Mouse (Mus musculus): Measurements from ENCODE around the gene Prph. TPM values are rescaled to one million over a fixed set of nuclear protein-coding genes. Genes with fewer than 3 reads are reported as not detected.

The Prph gene
- polyA plus RNA-seq, 1 experiment from 2014 or later = 1.2 TPM

DNA sequence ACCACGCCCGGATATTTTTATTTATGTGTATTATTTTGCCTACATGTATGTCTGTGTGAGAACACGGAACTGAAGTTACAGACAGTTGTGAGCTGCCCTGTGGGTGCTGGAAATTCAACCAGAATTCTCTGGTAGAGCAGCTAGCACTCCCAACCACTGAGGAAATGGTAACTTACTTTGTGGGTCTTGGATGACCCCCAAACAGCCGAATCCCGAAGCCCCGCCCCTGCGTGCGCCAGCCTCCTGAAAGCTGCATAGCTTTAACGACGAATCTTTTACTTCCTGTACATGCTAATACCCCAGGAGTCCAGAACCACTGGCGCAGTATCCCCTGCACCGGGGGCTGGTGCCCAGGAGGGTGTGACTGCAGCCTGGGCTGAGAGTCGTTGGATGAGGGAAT lies 29.6 kb upstream of the Prph start:
- Histone ChIP-seq H3K27me3 (no peaks in the 10 kb centered on the region), H3K9me3 (0 out of 2 replicates have a peak, but pooled peaks cover 4% of the 10 kb centered on the region), H3K27ac (no peak overlapping the region), H3K4me2 (replicated peaks) (no peak overlapping the region), H3K4me3 (no peak overlapping the region), H3K4me1 (peaks cover 11% of the 10 kb centered on the region), H3K36me3 (no peaks in the 10 kb centered on the region), H3K9ac (no peak overlapping the region)
- WGBS = 75% methylated on average over 13 of the region's 13 CpGs
- no peak for ATAC-seq (ENCODE audit: low FRiP score, low read depth)

DNA sequence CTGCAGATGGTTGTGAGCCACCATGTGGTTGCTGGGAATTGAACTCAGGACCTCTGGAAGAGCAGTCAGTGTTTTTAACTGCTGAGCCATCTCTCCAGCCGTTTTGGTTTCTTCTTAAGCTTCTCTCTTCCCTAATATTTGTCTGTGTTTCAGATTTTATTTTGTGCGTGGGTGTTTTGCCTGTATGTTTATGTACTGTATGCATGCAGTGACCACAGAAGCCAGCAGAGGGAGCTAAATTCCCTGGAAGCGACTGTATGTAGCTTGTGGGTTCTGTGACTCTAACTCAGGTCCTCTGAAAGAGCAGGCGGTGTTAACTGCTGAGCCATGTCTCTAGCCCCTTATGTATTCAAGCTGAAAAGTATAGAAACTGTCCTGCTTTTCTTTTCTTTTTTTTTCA lies 28.7 kb upstream of the Prph start:
- Histone ChIP-seq H3K4me3 (no peak overlapping the region), H3K4me1 (peaks cover 18% of the 10 kb centered on the region), H3K4me2 (replicated peaks) (no peak overlapping the region), H3K36me3 (no peaks in the 10 kb centered on the region), H3K27ac (no peak overlapping the region), H3K9me3 (0 out of 2 replicates have a peak, but pooled peaks cover 3% of the 10 kb centered on the region), H3K9ac (no peak overlapping the region), H3K27me3 (no peaks in the 10 kb centered on the region)
- ATAC-seq (ENCODE audit: low FRiP score, low read depth) = no peak
- WGBS = 59% methylated on average over 4 of the region's 4 CpGs

GRCm38 (mm10) chr15:99027116-99027515 lies 27.9 kb upstream of the Prph start:
- Histone ChIP-seq H3K4me2 (replicated peaks) (no peak overlapping the region), H3K36me3 (no peaks in the 10 kb centered on the region), H3K4me3 (no peak overlapping the region), H3K4me1 (peaks cover 26% of the 10 kb centered on the region), H3K9me3 (no peaks in the 10 kb centered on the region), H3K27ac (no peak overlapping the region), H3K9ac (no peak overlapping the region), H3K27me3 (no peaks in the 10 kb centered on the region)
- ATAC-seq (ENCODE audit: low FRiP score, low read depth) = no peak
- 70% methylated on average over 5 of the region's 5 CpGs for WGBS

DNA sequence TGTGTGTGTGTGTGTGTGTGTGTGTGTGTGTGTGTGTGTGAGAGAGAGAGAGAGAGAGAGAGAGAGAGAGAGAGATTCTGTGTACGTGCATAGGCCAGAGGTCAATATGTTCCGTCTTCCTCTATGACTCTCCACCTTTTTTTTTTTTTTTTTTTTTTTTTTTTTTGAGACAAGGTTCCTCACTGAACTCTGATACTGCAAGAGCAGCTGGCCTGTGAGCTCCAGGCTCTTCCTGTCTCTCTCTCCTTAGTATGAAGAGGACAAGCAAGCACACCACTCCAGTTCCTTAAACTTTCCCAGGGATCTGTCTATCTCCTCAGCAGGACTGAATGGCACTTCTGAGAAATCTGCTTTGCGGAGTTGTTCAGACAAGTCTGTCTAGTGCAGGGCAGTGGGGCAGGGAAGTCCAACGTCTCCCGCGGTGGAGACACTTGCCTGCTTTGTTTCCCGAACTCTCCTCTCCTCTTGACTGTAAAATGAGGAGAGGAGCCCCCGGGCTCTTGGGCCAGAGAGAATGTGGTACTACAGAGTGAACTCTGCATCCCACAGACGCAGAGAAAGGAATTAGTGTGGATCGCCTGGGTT lies 26.0 kb upstream of the Prph start:
- no peaks in the 10 kb centered on the region for H3K9me3 ChIP-seq
- peak overlapping the region; percentile 90 for H3K27ac ChIP-seq
- peak overlapping the region; percentile 78 for H3K4me2 ChIP-seq (replicated peaks)
- peak overlapping the region; percentile 75 for H3K9ac ChIP-seq
- peak overlapping the region; percentile 73 for H3K4me3 ChIP-seq
- no peaks in the 10 kb centered on the region for H3K36me3 ChIP-seq
- 6% methylated on average over 10 of the region's 10 CpGs for WGBS
- no peak for ATAC-seq (ENCODE audit: low FRiP score, low read depth)
- H3K4me1 ChIP-seq = peaks cover 42% of the 10 kb centered on the region
- H3K27me3 ChIP-seq = no peaks in the 10 kb centered on the region

DNA sequence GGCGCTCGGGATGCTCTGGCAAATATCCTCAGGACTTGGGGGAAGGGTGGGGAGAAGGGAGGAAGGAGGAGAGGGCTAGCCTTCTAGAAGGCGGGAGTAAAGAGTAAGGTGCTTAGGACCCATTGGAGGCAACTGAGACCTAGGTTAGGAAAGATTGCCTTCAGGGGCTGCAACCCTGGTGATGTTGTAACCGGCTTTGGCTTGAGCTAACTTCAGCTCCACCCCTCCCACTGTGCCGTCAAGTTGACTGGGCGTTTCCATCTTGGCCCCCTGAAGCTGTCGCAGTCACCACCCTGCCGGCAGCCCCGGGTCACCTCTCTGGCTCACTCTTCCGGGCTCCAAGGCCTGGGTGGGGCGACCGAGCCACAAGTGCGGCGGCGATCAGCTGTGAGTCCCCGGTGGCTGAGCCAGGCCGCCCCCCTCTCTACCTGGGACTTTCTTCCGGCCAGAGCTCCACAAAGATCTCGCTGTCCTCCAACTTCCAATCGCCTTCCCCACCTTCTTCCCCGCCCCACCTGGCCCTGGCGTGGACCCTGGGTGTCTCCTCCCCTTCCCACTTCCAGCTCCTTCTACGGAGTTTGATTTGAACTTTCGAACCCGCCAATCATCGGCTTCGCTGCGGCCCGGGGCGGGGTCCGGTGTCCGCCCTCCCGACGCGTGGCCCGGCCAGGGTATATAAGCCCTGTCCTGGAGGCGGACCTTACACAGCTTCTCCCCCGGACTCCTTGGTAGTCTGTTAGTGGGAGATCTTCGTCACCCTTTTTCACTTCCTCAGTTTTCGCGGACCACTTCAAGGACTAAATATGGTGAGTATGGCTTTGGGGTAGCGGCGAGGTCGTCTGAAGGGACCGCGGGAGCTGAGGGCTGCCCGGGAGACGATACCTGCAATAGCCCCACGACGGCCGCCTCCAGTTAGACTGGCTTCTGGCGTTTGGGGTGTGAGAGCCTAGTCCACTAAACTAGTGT lies 25.1 kb upstream of the Prph start, which contains the start of gene Tuba1c:
Gene Tuba1c (plus strand): TSS at position 273 of the 966 bp plus-strand sequence.
- H3K36me3 ChIP-seq = peaks cover 6% of the 10 kb centered on the region
- peak; percentile 97 for ATAC-seq (ENCODE audit: low FRiP score, low read depth)
- H3K4me3 ChIP-seq = peak within 1 kb of the TSS; percentile 73
- peak within 1 kb of the TSS; percentile 90 for H3K27ac ChIP-seq
- H3K27me3 ChIP-seq = no peaks in the 10 kb centered on the region
- WGBS = under 1% methylated on average over 52 of the region's 52 CpGs
- H3K9me3 ChIP-seq = no peaks in the 10 kb centered on the region
- peak within 1 kb of the TSS; percentile 78 for H3K4me2 ChIP-seq (replicated peaks)
- H3K9ac ChIP-seq = peak within 1 kb of the TSS; percentile 75
- peaks cover 42% of the 10 kb centered on the region for H3K4me1 ChIP-seq

GRCm38 (mm10) chr15:99030585-99031387 lies 24.2 kb upstream of the Prph start:
- H3K9ac ChIP-seq = peak overlapping the region; percentile 75
- H3K36me3 ChIP-seq = peaks cover 14% of the 10 kb centered on the region
- no peaks in the 10 kb centered on the region for H3K27me3 ChIP-seq
- WGBS = 9% methylated on average over 26 of the region's 26 CpGs
- peak overlapping the region; percentile 73 for H3K4me3 ChIP-seq
- H3K4me2 ChIP-seq (replicated peaks) = peak overlapping the region; percentile 78
- peaks cover 42% of the 10 kb centered on the region for H3K4me1 ChIP-seq
- H3K9me3 ChIP-seq = no peaks in the 10 kb centered on the region
- ATAC-seq (ENCODE audit: low FRiP score, low read depth) = peak; percentile 21; the same call in 1 of the 2 replicates
- peak overlapping the region; percentile 85 for H3K27ac ChIP-seq

DNA sequence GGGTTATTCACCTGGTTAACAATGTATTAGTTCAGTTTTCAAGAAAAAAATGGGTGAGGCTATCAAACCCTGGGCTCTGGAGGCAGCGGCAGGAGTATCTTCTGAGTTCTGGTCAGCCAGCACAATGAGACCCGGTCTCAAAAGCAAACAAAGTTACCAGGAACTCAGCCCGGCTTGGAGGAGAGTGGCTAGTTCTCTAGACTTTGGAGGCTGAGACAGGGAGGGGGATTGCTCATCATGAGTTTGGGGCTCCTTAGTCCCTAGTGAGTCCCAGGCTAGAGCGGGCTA lies 23.6 kb upstream of the Prph start:
- peak overlapping the region; percentile 73 for H3K4me3 ChIP-seq
- H3K36me3 ChIP-seq = peaks cover 20% of the 10 kb centered on the region
- no peaks in the 10 kb centered on the region for H3K9me3 ChIP-seq
- WGBS = 80% methylated on average over 4 of the region's 4 CpGs
- H3K4me2 ChIP-seq (replicated peaks) = peak overlapping the region; percentile 78
- no peak for ATAC-seq (ENCODE audit: low FRiP score, low read depth)
- H3K27ac ChIP-seq = no peak overlapping the region
- H3K4me1 ChIP-seq = peaks cover 42% of the 10 kb centered on the region
- H3K9ac ChIP-seq = peak overlapping the region; percentile 75; the same call in 1 of the 2 replicates
- no peaks in the 10 kb centered on the region for H3K27me3 ChIP-seq

GRCm38 (mm10) chr15:99032041-99032725 lies 22.8 kb upstream of the Prph start:
- Histone ChIP-seq H3K36me3 (peaks cover 25% of the 10 kb centered on the region), H3K9ac (peak overlapping the region; percentile 50; the same call in 1 of the 2 replicates), H3K4me2 (replicated peaks) (peak overlapping the region; percentile 78), H3K9me3 (no peaks in the 10 kb centered on the region), H3K27ac (no peak overlapping the region), H3K4me3 (peak overlapping the region; percentile 73), H3K27me3 (no peaks in the 10 kb centered on the region), H3K4me1 (peaks cover 42% of the 10 kb centered on the region)
- 79% methylated on average over 9 of the region's 9 CpGs for WGBS
- no peak for ATAC-seq (ENCODE audit: low FRiP score, low read depth)

DNA sequence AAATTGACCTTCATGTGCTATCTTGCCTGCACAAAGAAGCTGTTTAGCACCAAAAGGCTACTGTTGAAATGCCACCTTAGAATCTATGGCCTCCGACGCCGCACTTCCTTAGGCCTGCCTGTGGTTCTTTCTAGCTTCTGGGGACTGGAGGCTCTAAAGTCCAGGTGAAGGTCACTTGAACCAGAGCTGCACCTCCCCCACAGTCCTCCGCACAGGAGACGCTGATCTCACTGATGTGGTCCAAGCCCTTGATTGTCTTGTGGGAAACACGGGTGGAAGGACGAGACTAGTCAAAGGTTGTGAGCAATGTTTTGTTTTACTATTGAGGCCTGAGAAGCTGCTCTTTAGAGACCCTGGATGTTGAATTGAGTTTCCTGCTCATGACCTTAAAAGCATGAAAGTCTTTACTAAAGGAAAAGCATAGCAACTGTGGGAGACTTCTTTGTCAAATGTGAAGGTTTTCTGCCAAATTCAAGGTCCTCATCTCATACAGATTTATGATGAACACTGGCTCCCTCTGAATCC lies 22.2 kb upstream of the Prph start:
- WGBS = 75% methylated on average over 7 of the region's 7 CpGs
- peaks cover 25% of the 10 kb centered on the region for H3K36me3 ChIP-seq
- no peaks in the 10 kb centered on the region for H3K9me3 ChIP-seq
- ATAC-seq (ENCODE audit: low FRiP score, low read depth) = no peak
- no peak overlapping the region; the same call in 1 of the 2 replicates for H3K27ac ChIP-seq
- H3K9ac ChIP-seq = peak overlapping the region; percentile 36; the same call in 1 of the 2 replicates
- H3K4me3 ChIP-seq = peak overlapping the region; percentile 73
- H3K4me1 ChIP-seq = peaks cover 42% of the 10 kb centered on the region
- peak overlapping the region; percentile 78 for H3K4me2 ChIP-seq (replicated peaks)
- H3K27me3 ChIP-seq = no peaks in the 10 kb centered on the region

DNA sequence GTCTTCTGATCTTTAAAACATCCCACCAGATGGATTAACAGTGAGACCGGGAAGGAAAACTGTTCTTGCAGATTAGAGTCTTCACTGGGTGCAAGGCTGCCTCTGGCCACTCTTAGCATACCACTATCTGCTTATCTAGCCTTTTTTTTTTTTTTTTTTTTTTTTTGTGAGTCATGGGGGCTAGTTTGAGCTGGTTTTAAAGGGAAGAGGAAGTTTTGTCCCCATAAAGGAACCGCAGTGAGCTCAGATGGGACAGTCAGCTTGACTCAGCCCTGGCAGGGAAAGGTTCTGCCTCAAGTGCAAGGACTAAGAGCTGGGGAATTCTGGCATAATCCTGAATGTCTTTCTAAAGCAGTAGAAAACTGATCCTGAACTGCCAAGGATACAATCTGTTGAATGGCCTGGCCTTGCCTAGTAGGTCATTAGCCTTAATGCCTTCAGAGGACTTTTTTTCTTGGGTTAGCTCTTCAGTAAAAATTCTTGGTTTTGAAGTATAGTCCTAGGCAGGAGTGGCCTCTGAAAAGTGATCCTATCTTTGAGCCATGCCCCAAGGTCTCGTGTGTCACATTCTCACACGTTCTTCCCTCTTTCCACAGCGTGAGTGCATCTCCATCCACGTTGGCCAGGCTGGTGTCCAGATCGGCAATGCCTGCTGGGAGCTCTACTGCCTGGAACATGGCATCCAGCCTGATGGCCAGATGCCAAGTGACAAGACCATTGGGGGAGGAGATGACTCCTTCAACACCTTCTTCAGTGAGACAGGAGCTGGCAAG lies 21.3 kb upstream of the Prph start:
- WGBS = 88% methylated on average over 7 of the region's 7 CpGs
- Histone ChIP-seq H3K27ac (no peak overlapping the region), H3K4me3 (no peak overlapping the region), H3K27me3 (no peaks in the 10 kb centered on the region), H3K9ac (no peak overlapping the region), H3K4me2 (replicated peaks) (peak overlapping the region; percentile 78; the same call in 1 of the 2 replicates), H3K9me3 (no peaks in the 10 kb centered on the region), H3K4me1 (peaks cover 40% of the 10 kb centered on the region), H3K36me3 (peaks cover 34% of the 10 kb centered on the region)
- no peak for ATAC-seq (ENCODE audit: low FRiP score, low read depth)

DNA sequence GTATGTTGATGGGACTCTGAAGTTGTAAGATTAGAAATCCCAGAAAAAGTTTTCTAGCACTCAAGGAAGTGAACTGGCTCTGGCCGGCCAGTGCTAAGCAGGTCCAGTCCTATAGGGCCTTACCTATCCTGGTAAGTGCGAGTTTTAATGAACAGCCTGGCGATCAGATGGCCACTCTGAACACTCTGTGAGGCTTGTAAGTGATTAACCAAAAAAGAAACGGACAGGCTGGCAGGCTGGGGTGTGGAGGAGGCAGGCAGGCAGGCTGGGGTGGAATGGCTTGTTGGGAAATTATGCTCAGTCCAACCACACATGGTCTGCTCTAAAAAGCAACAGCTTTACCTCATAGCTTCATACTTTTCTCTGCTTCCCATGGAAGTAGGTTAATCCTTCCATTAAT lies 19.5 kb upstream of the Prph start:
- H3K9me3 ChIP-seq = no peaks in the 10 kb centered on the region
- H3K27me3 ChIP-seq = no peaks in the 10 kb centered on the region
- no peak overlapping the region for H3K27ac ChIP-seq
- H3K4me2 ChIP-seq (replicated peaks) = no peak overlapping the region
- no peak overlapping the region for H3K9ac ChIP-seq
- H3K4me3 ChIP-seq = no peak overlapping the region
- no peak for ATAC-seq (ENCODE audit: low FRiP score, low read depth)
- peaks cover 31% of the 10 kb centered on the region for H3K4me1 ChIP-seq
- H3K36me3 ChIP-seq = peaks cover 35% of the 10 kb centered on the region
- 69% methylated on average over 4 of the region's 4 CpGs for WGBS

Measured in limb, embryonic 13.5 days (tissue).